Mouse (Mus musculus): ENCODE measurements around the gene Ctdnep1. TPM values are rescaled to one million over a fixed set of nuclear protein-coding genes. Genes with fewer than 3 reads are reported as not detected.

The Ctdnep1 gene
- polyA plus RNA-seq, 1 experiment from 2014 or later, result 21.5 TPM

DNA sequence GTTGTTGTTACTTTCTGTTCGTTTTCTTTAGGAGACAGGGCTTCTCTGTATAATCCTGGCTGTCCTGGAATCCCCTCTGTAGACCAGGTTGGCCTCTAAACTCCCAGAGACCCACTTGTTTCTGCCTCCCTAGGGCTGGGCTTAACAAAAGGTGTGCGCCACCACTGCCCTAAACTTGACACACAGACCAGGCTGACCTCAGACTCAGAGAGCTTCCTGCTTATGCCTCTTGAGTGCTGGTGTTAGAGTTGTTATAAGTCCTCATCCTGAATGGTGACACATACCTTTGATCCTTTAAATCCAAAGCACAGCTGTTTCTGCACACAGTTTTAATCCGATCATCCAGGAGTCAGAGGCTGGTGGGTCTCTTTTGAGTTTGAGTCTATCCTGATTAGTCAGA lies 12.0 kb downstream of the Ctdnep1 start:
- 93% methylated on average over 3 of the region's 3 CpGs for WGBS
- no peak for ATAC-seq (ENCODE audit: low read depth)
- Histone ChIP-seq H3K27ac (replicated peaks) (no peak overlapping the region), H3K4me3 (peak overlapping the region; percentile 75), H3K9me3 (no peaks in the 10 kb centered on the region), H3K27me3 (no peaks in the 10 kb centered on the region), H3K9ac (peak overlapping the region; percentile 93), H3K36me3 (peaks cover 42% of the 10 kb centered on the region), H3K4me1 (replicated peaks) (peaks cover 36% of the 10 kb centered on the region), H3K4me2 (peak overlapping the region; percentile 76)

DNA sequence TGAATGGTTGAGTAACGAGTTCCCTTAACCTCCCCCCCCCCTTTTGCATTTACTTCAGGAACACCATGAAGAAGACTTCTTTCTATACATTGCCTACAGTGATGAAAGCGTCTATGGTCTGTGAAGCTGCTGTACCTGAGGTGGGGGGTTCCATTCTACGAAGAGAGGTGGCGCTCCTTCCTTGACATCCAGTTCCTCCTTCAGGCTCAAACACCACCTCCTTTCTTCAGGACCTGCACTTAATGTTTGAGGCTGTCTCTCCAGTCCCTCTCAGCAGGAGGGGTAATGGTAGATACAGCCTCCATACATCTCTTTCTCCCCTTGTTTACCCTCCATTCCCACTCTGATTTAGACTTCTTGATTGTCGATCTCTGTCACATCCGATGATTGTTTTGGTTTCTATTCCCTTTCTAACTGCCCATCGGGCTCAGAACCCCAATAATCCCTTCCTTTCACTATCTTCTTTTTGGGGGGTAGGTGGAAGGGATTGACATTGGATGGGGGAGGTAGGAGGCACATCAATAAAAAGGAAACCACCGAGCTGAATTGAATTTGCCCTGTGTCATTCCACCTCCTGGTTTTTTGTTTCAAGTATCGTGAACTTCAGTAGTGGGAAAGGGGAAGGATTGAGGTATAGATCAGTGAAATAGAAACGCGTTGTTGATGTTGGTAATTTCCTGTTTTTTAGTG lies 13.6 kb downstream of the Ctdnep1 start:
- peak overlapping the region; percentile 65 for H3K4me2 ChIP-seq
- peaks cover 42% of the 10 kb centered on the region for H3K36me3 ChIP-seq
- H3K27me3 ChIP-seq, result no peaks in the 10 kb centered on the region
- H3K27ac ChIP-seq (replicated peaks), result no peak overlapping the region
- 88% methylated on average over 11 of the region's 11 CpGs for WGBS
- H3K9ac ChIP-seq, result no peak overlapping the region
- ATAC-seq (ENCODE audit: low read depth), result no peak
- no peaks in the 10 kb centered on the region for H3K9me3 ChIP-seq
- H3K4me1 ChIP-seq (replicated peaks), result peaks cover 49% of the 10 kb centered on the region
- H3K4me3 ChIP-seq, result 0 out of 2 replicates have a peak overlapping the region, but pooled peaks have one; percentile 92

DNA sequence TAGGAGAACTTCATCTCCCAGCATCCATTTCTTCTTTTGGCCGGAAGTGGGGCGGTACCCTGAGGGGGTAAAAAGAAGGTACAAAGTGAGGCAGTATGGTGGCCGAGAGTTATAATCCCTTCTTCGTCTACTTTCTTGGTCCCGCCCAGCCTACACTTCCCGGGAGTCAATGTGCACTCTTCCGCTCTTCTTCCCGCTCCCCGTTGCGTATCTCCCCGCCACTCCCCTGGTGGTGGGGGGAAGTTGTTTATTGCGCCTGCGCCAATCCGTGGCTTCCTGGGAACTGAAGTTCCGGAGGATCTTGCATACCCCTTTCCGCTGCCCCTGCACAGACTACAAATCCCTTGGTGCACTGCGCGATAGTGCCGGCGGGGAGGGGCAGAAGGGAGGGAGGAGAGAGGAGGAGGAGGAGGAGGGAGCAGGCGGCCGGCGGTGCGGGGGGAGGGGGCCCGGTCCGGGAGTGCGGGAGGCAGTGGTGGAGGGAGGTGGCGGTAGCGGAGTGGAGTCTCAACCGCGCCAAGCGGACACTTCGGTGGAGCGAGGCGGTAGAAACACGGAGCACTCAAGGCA lies 14.5 kb downstream of the Ctdnep1 start, which contains the start of gene Phf23:
TSS of gene Phf23 (plus strand) at position 387 of the 570 bp plus-strand sequence.
- Histone ChIP-seq H3K4me1 (replicated peaks) (peaks cover 52% of the 10 kb centered on the region), H3K9me3 (no peaks in the 10 kb centered on the region), H3K4me3 (peak within 1 kb of the TSS; percentile 92), H3K27ac (replicated peaks) (peak within 1 kb of the TSS; percentile 93), H3K4me2 (peak within 1 kb of the TSS; percentile 65), H3K9ac (peak within 1 kb of the TSS; percentile 96), H3K27me3 (no peaks in the 10 kb centered on the region), H3K36me3 (peaks cover 40% of the 10 kb centered on the region)
- ATAC-seq (ENCODE audit: low read depth), result peak; percentile 80
- WGBS, result under 1% methylated on average over 36 of the region's 36 CpGs

DNA sequence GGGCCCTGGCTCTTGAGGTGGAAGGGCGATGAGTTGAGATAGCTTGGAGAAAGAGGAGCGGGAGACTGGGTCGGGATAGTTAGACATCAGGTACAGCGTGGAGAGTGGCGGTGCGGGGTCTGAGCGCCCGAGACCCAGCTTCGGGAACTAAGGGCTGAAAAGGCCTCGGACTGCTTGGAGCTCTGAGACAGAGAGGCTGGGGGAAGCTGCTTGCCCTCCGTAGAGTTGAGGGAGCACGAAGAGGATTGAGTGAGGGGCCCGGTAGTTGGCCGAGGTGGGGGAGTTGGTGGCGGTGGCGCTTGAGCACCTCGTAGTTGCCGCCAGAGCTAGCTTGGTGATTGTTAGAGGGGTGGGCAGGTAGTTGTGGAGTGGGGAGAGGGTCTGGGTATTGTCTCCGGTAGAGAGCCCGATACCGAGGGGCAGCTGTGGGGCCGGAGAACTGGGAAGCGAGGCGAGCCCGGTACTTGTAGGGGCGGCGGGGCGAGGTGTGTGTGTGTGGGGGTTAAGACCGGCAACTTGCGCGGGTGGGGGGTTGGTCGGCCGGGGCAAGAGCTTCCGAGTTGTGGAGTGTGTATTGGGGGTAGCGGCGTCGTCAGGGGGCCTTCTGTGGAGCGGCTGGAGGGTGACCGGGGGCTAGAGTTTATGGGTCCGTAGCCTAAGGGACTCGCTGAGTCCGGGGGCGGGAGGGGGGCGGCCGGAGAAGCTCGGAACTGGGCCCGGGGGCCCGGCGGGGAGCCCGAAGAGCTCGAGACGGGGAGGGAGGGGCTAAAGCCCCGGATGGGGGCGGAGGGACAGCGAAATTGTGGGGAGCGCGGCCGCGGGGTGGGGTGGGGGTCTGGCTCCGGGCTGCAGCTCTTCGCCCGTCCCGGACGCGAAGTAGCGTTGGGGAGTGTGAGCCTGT lies 15.5 kb downstream of the Ctdnep1 start:
- H3K4me2 ChIP-seq, result peak overlapping the region; percentile 65
- H3K27ac ChIP-seq (replicated peaks), result peak overlapping the region; percentile 93
- 1% methylated on average over 59 of the region's 66 CpGs for WGBS
- H3K4me1 ChIP-seq (replicated peaks), result peaks cover 54% of the 10 kb centered on the region
- no peaks in the 10 kb centered on the region for H3K27me3 ChIP-seq
- ATAC-seq (ENCODE audit: low read depth), result peak; percentile 1
- peaks cover 40% of the 10 kb centered on the region for H3K36me3 ChIP-seq
- peak overlapping the region; percentile 92 for H3K4me3 ChIP-seq
- H3K9ac ChIP-seq, result peak overlapping the region; percentile 96
- H3K9me3 ChIP-seq, result no peaks in the 10 kb centered on the region

DNA sequence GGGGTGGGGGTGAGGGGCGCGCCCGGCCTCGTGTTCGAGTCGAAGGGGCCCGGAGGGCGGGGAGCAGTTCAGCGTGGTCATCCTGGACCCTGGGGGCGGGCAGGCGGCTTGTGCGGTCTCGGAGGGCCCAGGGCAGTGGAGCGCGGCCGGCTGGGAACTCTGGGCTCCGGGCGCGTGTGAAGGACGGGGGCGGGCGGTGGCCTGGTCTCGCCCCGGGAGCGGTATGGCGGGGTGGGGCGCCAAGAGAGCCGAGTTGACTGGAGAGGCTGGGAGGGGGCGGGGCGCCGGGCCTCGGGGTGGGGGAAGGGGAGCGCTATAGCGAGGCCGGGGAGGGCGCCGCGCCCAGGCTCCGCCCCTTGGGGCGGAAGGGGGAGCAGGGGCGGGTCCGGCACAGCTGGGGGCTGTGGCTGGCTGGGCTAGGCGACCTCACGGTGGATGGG lies 16.1 kb downstream of the Ctdnep1 start:
- Histone ChIP-seq H3K4me3 (peak overlapping the region; percentile 92), H3K36me3 (peaks cover 43% of the 10 kb centered on the region), H3K4me2 (peak overlapping the region; percentile 65), H3K27ac (replicated peaks) (peak overlapping the region; percentile 93), H3K4me1 (replicated peaks) (peaks cover 61% of the 10 kb centered on the region), H3K9me3 (no peaks in the 10 kb centered on the region), H3K9ac (peak overlapping the region; percentile 96), H3K27me3 (no peaks in the 10 kb centered on the region)
- ATAC-seq (ENCODE audit: low read depth), result peak; percentile 3; the same call in 1 of the 2 replicates
- under 1% methylated on average over 36 of the region's 44 CpGs for WGBS

DNA sequence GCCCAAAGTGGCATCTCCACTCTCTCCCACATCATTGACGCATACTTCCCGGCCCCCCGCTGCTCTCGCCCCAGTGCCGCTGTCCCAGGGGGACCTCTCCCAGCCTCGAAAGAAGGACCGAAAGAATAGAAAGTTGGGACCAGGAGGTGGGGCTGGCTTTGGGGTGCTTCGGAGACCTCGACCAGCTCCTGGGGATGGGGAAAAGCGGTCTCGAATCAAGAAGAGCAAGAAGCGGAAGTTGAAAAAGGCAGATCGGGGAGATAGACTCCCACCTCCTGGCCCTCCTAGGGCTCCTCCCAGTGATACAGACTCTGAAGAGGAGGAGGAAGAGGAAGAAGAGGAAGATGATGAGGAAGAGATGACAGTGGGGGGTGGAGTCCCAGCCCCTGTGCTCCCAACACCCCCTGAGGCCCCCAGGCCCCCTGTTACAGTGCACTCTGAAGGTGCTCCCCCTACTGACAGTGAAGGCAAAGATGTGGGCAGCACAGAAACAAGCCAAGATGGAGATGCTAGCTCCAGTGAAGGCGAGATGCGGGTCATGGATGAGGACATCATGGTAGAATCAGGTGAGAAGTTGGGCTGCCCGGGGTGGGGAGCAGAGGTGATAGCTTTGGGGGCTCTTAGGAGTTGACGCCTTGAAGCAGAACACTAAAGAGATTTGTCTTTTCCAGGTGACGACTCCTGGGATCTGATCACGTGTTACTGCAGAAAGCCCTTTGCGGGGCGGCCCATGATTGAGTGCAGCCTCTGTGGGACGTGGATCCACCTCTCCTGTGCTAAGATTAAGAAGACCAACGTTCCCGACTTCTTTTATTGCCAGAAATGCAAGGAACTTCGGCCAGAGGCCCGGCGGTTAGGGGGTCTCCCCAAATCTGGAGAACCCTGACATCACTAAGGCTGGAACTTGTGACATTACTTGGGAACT lies 17.9 kb downstream of the Ctdnep1 start:
- no peak for ATAC-seq (ENCODE audit: low read depth)
- 92% methylated on average over 27 of the region's 27 CpGs for WGBS
- no peaks in the 10 kb centered on the region for H3K27me3 ChIP-seq
- peaks cover 37% of the 10 kb centered on the region for H3K36me3 ChIP-seq
- H3K27ac ChIP-seq (replicated peaks), result 0 out of 2 replicates have a peak overlapping the region, but pooled peaks have one; percentile 61
- H3K9me3 ChIP-seq, result no peaks in the 10 kb centered on the region
- H3K4me3 ChIP-seq, result peak overlapping the region; percentile 92
- no peak overlapping the region for H3K9ac ChIP-seq
- peak overlapping the region; percentile 65; the same call in 1 of the 2 replicates for H3K4me2 ChIP-seq
- H3K4me1 ChIP-seq (replicated peaks), result peaks cover 63% of the 10 kb centered on the region

DNA sequence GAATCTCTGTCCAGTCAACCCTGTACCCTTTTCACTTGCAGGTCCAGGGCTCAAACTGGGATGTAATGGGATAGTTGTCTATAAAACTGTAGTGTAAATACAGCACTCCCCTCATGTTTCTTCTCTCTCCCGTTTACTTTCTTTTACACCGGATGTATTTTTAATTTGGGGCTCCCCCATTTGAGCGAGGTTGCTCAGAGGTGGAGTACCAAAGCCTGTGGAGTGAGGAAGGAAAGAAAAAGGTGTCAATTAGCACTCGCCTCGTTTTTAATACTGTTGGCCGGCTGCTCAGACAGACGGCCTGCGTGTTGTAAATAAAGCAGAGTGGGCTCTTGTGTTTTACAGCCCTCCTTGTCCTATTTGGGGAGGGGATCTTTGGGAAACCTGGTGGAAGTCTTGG lies 18.7 kb downstream of the Ctdnep1 start:
- no peak for ATAC-seq (ENCODE audit: low read depth)

DNA sequence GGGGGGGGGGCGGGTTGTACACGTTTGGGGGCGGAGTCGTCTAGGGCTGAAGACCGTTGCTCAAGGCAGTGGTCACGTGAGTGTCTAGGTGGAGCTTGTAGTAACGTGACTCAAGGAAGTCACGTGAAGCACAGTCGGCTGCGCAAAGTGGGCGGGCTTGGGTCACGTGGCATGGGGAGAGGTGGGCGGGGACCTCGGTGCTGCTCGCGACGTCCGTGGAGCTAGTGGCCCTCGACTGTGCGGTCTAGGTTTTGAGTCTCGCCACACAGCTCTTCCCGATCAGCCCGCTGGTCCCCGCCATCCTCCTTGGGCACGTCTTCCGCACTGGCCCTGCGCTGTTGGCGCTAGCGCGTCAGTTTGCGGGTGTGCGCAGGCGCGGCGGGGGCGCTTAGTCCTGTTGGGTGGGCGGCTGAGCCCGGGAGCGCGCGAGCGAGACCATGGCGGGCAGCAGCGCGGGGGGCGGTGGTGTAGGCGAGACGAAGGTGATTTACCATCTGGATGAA lies 19.5 kb downstream of the Ctdnep1 start, which contains the start of gene Dvl2:
TSS of gene Dvl2 (plus strand) at position 200 of the 503 bp plus-strand sequence.
- Histone ChIP-seq H3K4me2 (peak within 1 kb of the TSS; percentile 95), H3K4me3 (peak within 1 kb of the TSS; percentile 92), H3K4me1 (replicated peaks) (peaks cover 65% of the 10 kb centered on the region), H3K9me3 (no peaks in the 10 kb centered on the region), H3K9ac (peak within 1 kb of the TSS; percentile 89), H3K36me3 (peaks cover 37% of the 10 kb centered on the region), H3K27me3 (no peaks in the 10 kb centered on the region), H3K27ac (replicated peaks) (peak within 1 kb of the TSS; percentile 95)
- WGBS, result under 1% methylated on average over 48 of the region's 48 CpGs
- peak; percentile 61 for ATAC-seq (ENCODE audit: low read depth)

More for the DNA sequence above, 18.7 kb downstream of the Ctdnep1 start:
- Histone ChIP-seq H3K4me2 (peak overlapping the region; percentile 95), H3K9me3 (no peaks in the 10 kb centered on the region), H3K27ac (replicated peaks) (peak overlapping the region; percentile 61), H3K9ac (no peak overlapping the region), H3K36me3 (peaks cover 31% of the 10 kb centered on the region), H3K4me3 (peak overlapping the region; percentile 92), H3K27me3 (no peaks in the 10 kb centered on the region), H3K4me1 (replicated peaks) (peaks cover 63% of the 10 kb centered on the region)
- WGBS, result 73% methylated on average over 8 of the region's 8 CpGs

DNA sequence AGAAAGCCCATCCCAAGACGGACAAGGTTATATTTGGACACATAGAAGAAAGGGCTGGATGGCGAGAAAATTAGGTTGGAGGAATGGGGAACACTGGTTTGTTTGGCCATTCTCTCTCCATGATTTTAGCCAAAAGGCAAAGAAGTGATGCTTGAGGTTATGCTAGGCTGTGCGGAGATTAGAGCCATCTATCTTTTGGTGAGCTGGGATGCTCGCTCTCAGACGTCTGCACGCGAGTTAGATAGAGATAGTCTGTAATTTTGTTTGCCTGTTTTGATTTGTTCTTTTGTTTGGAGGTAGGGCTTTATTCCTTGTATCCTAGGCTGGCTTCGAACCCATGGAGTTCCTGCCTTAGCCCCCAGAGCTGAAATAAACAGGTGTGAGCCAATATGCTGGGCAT lies 20.2 kb downstream of the Ctdnep1 start:
- peak overlapping the region; percentile 89 for H3K9ac ChIP-seq
- peak overlapping the region; percentile 92 for H3K4me3 ChIP-seq
- peak overlapping the region; percentile 95 for H3K4me2 ChIP-seq
- peaks cover 65% of the 10 kb centered on the region for H3K4me1 ChIP-seq (replicated peaks)
- ATAC-seq (ENCODE audit: low read depth), result no peak
- H3K9me3 ChIP-seq, result no peaks in the 10 kb centered on the region
- peaks cover 44% of the 10 kb centered on the region for H3K36me3 ChIP-seq
- H3K27me3 ChIP-seq, result no peaks in the 10 kb centered on the region
- peak overlapping the region; percentile 95 for H3K27ac ChIP-seq (replicated peaks)
- WGBS, result 15% methylated on average over 8 of the region's 8 CpGs

DNA sequence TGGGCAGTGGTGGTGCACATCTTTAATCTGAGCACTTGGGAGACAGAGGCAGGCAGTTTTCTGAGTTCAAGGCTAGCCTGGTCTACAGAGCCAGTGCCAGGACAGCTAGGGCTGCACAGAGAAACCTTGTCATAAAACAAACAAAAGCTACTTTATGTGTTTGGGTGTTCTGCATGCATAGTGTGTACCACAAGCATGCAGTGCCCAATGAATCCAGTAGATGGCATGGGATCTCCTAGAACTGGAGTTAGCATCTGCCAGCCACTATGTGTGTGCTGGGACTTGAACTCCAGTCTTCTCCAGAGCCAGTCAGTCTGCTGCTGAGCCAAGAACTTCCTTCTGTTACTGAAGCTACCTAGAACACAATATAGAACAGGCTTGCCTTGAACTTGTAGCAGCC lies 20.9 kb downstream of the Ctdnep1 start:
- Histone ChIP-seq H3K27ac (replicated peaks) (no peak overlapping the region), H3K4me3 (peak overlapping the region; percentile 92), H3K36me3 (peaks cover 51% of the 10 kb centered on the region), H3K27me3 (no peaks in the 10 kb centered on the region), H3K9ac (peak overlapping the region; percentile 89), H3K4me1 (replicated peaks) (peaks cover 65% of the 10 kb centered on the region), H3K4me2 (peak overlapping the region; percentile 95), H3K9me3 (no peaks in the 10 kb centered on the region)
- ATAC-seq (ENCODE audit: low read depth), result no peak

DNA sequence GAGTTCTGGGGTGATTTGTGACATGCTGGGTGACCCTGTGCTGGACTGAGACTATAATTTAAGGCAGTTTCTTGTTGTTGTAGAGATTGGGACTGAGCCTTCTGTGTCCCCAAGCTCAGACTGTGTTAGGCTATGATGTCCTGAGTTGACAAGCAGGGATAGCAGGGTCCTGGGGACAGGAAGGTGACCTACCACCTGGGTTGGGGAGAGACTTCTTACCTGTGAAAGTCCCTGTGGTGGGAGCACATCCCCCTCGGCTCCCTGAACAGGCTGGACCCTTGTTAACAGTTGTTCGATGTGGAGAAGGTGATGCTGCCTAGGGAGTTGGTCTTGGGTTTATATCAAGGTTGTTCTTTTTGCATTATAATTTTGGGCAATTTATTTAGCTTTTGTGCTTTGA lies 21.5 kb downstream of the Ctdnep1 start:
- peaks cover 57% of the 10 kb centered on the region for H3K36me3 ChIP-seq
- no peak overlapping the region for H3K27ac ChIP-seq (replicated peaks)
- no peaks in the 10 kb centered on the region for H3K27me3 ChIP-seq
- peaks cover 62% of the 10 kb centered on the region for H3K4me1 ChIP-seq (replicated peaks)
- no peak for ATAC-seq (ENCODE audit: low read depth)
- H3K9ac ChIP-seq, result peak overlapping the region; percentile 53
- H3K4me2 ChIP-seq, result peak overlapping the region; percentile 95
- peak overlapping the region; percentile 92 for H3K4me3 ChIP-seq
- WGBS, result 88% methylated on average over 2 of the region's 2 CpGs
- H3K9me3 ChIP-seq, result no peaks in the 10 kb centered on the region

All from neural tube, embryonic 13.5 days (tissue).